Mouse (Mus musculus) T-helper 17 cell (primary cell): ENCODE measurements around the gene Slc27a1.

Experiments used
- in situ Hi-C, 2 experiments: fragments of 300-600 bp; cut with MboI, MseI; formaldehyde crosslinking; loops; 1 replicate in 1 of 2; 2 replicates in 1 of 2; pipeline ENCODE4 v1.15.1; 2025; ENCODE audit warnings: high pct_unique_total_duplicates in 2 of 2

The Slc27a1 gene

GRCm38 (mm10) chr8:71610822-71611651 is 42.4 kb downstream of the Slc27a1 start, which contains the start of gene Colgalt1:
Colgalt1 (plus strand) TSS chr8:71610998.
- in situ Hi-C loops = no loop called here

DNA sequence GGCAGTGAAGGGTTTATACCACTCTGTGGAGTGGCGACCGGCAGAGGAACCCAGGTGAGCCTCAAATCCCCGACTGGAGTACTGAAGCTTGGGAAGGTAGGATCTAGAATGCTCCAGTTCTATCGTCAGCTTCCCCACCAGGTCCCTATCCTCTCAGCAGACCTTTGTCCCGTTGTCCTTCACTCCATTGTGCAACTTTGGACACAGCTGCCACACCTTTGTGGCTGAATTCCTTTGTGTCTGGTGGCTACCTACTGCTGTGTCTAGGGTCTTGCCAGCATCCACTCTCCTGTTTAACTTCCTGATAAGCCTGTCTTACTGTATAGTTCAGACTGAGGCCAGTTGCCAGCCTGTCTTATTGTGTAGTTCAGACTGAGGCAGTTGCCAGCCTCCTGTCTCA is 43.5 kb downstream of the Slc27a1 start:
- in situ Hi-C loops = no loop called here

GRCm38 (mm10) chr8:71613418-71613817 is 44.7 kb downstream of the Slc27a1 start:
- in situ Hi-C loops = no loop called here

DNA sequence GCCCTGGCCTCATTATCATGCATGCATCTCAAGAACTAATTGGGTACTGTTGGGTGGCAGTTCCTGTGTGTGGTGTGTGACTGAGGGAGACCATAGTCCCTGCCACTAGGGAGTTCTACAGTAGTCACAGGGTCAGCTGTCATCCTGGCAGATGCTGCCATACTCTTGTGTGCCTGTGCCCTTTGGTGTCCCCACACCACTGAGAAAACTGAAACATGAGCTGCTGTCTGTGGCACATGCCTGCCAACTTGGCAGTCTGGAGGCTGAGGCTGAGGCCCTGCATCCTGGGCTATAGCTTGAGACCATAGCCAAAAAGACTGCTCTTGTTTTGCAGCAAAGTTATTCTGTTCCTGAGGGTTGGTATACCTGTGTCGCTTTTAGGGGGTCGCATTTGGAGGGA is 51.1 kb downstream of the Slc27a1 start:
- in situ Hi-C loops = no loop called here

DNA sequence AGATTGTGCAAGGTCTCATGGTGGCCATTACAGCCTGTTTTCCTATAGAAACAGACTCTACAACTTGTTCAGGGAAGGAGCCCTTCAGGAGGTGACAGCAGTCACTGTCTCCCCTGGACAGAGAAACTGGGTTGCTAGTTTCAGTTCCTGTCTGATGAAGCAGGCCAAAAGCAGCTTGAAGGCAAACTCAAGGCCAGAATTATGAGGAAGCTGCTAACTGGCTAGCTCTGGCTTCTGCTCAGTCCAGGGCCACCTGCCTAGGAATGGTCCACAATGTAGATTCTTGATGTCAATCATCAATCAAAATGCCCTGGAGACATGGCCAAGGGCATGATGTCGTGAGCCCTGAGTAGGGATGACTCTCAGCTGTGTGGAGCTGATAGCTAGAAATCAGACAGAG is 56.4 kb downstream of the Slc27a1 start:
- in situ Hi-C loops = no loop called here

DNA sequence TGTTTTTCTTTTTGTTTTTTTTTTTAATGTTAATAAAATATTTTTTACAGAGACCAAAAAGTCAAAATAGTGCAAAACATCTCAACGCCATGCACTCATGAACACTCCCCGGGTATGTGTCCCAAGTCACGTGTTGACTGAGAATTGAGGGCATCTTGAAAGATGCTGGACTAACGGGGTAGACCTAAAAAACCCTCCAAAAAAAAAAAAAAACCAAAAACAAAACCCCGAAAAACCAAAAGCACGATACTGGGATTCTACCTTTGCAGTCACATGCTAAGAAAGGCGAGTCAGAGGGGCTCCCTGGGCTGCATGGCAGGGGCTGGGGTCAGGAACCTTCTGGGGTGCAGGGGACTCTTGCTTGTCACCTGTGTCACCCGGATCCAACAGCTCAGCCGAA is 58.1 kb downstream of the Slc27a1 start:
- in situ Hi-C loops = no loop called here

- in situ Hi-C loops = no loop called here
Observed at GRCm38 (mm10) chr8:71627265-71628099, 58.8 kb downstream of the Slc27a1 start.

GRCm38 (mm10) chr8:71628396-71629095 is 59.9 kb downstream of the Slc27a1 start:
- in situ Hi-C loops = no loop called here

DNA sequence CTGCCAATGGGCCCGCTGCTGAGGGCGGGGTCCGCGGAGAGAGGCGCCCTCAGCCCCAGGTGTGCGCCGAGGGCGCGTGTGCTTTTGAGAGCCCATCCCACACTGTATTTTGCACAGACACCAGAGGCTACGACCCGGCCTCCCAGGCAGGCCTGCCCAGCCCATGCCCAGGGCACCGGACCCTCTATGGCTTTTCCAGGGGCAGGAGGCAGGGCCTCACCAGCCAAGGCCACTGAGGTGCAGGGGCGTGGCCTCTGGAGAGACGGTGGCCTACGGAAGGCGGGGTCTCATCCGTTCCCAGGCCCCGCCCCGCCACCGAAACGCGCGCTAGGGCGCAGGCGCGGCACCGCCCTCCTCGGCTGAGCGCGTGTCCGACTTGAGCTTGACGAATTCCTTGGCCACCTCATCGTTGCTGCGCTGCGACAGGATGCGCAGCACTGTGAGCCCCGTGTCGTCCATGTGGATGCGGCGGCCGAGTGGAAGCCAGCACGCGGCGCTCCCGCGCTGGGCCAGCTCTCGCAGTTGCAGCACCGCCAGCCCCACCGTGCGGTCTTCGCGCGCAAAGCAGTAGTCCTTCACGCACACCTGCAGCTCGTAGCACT is 60.5 kb downstream of the Slc27a1 start:
- in situ Hi-C loops = no loop called here

GRCm38 (mm10) chr8:71629781-71630212 is 61.1 kb downstream of the Slc27a1 start:
- in situ Hi-C loops = loop anchor here in 1 of 2 experiments (5.0 kb wide), 1 partner anchor 67 kb away; no protein-coding TSS in a partner anchor

GRCm38 (mm10) chr8:71630761-71631160 is 62.1 kb downstream of the Slc27a1 start:
- in situ Hi-C loops = loop anchor here in 1 of 2 experiments (5.0 kb wide), 1 partner anchor 68 kb away; no protein-coding TSS in a partner anchor

GRCm38 (mm10) chr8:71631897-71632296 is 63.2 kb downstream of the Slc27a1 start:
- in situ Hi-C loops = loop anchor here in 1 of 2 experiments (5.0 kb wide), 1 partner anchor 70 kb away; no protein-coding TSS in a partner anchor

DNA sequence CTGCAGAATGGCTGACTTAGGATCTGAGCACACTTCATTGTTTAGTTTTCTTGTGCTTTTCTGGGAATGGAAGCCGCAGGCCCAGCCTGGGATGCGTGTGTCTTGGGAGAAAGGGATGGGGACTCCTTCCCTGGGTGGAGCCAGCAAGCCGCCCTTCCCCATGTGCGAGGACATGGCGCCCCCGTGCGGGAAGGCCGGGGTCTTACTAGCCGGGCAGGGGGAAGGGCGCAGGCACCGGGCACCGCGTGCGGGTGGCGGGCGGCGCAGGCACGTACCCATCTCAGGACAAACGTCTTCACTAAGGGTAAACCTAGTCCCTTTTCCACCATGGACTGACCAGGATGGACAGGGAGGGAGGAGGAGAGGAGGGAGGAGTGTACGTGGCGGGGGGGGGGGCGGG is 64.5 kb downstream of the Slc27a1 start:
- in situ Hi-C loops = loop anchor here in 1 of 2 experiments (5.0 kb wide), 1 partner anchor 71 kb away; no protein-coding TSS in a partner anchor

DNA sequence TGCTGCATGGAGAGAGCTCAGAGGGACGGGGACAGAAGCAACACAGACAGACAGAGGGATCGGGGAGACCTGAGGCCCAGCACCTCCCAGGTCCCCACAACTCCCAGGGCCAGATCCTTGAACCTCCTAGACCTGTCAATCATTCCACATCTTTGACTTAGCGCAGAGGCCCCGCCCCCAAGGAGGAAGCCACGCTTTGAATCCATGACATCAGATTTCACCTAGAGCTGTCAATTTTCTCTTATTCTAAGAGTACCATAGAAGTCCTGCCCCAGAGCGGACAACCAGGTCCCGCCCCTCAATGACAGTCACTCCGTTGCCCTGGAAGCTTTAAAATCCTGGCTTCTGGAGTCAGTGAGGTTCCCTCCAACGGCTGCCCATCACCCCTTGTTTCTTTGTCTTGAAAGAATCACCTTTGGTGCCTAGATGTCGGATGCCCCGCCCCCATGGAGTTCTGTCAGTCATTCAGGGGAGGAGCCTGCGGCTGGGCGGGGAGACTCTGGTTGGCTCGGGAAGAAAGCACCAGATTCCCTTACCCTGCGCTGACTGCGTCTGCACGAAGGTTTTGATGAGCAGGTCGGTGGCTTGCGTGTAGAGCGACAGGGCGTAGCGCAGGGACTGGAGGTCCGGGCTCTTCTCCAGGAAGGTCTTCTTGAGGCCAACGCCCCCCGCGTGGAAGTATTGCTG is 65.4 kb downstream of the Slc27a1 start:
- in situ Hi-C loops = loop anchor here in 1 of 2 experiments (5.0 kb wide), 1 partner anchor 72 kb away; no protein-coding TSS in a partner anchor
